Mouse (Mus musculus) heart, postnatal 0 days (tissue): ENCODE results near the gene Chd9. TPM values are rescaled to one million over a fixed set of nuclear protein-coding genes. Genes with fewer than 3 reads are reported as not detected.
"Not testable (repeated sequence)": the region's sequence is repeated elsewhere in the genome, so short reads cannot be mapped to it uniquely, and the experiment has no call there.

Experiments used
- ATAC-seq: fragments of 200-750 bp; cut with Nextera tagmentation; 2 replicates; pipeline ENCODE4 v1.8.0; 2017; ENCODE audit warnings: low read depth, moderate number of reproducible peaks, moderate library complexity; ENCODE audit not compliant: insufficient read depth
- DNase-seq: peaks from one replicate; pipeline ENCODE4 v3.0.0-alpha.2; 2016; ENCODE audit warnings: low spot score
- H3K27ac ChIP-seq: fragments of 300-500 bp; sonication (generic); 2 replicates; pipeline ENCODE4 v1.5.1; 2014; ENCODE audit warnings: low read depth, mild to moderate bottlenecking
- H3K27me3 ChIP-seq: fragments of 300-500 bp; sonication (generic); 2 replicates; pipeline ENCODE4 v1.6.1; 2014; ENCODE audit warnings: low read length, mixed read lengths; ENCODE audit not compliant: control insufficient read depth, insufficient read depth
- H3K36me3 ChIP-seq: fragments of 300-500 bp; sonication (generic); replicated peaks from 2 replicates; pipeline ENCODE4 v1.6.1; 2014; ENCODE audit warnings: low read length, mixed read lengths; ENCODE audit not compliant: control insufficient read depth, insufficient read depth
- H3K4me1 ChIP-seq: fragments of 300-500 bp; sonication (generic); 2 replicates; pipeline ENCODE4 v1.6.1; 2014; ENCODE audit warnings: antibody characterized with exemption; ENCODE audit not compliant: control insufficient read depth, insufficient read depth
- H3K4me2 ChIP-seq: fragments of 300-500 bp; sonication (generic); 2 replicates; pipeline ENCODE4 v1.6.1; 2014; ENCODE audit warnings: low read depth, mild to moderate bottlenecking, low read length, moderate library complexity
- H3K4me3 ChIP-seq: fragments of 300-500 bp; sonication (generic); 2 replicates; pipeline ENCODE4 v1.5.1; 2014; ENCODE audit warnings: low read depth, low read length
- H3K9ac ChIP-seq: fragments of 300-500 bp; sonication (generic); replicated peaks from 2 replicates; pipeline ENCODE4 v1.6.1; 2014; ENCODE audit warnings: low read depth, low read length, mixed read lengths
- H3K9me3 ChIP-seq: fragments of 300-500 bp; sonication (generic); replicated peaks from 2 replicates; pipeline ENCODE4 v1.6.1; 2016; ENCODE audit warnings: low read length; ENCODE audit not compliant: control insufficient read depth
- CTCF ChIP-seq: IDR thresholded peaks from 2 replicates; pipeline ENCODE4 v1.5.1; 2016; ENCODE audit warnings: antibody characterized with exemption, control low read depth, low read depth
- EP300 ChIP-seq: IDR thresholded peaks from 2 replicates; pipeline ENCODE4 v1.6.1; 2016; ENCODE audit warnings: antibody characterized with exemption, low read depth
- WGBS: fragments of 180-500 bp; shearing (Covaris S2); extraction: QIAGEN DNeasy Blood & Tissue Kit; methylation state at CpG from one replicate; pipeline ENCODE4 v1.1.7; 2014; 5-methylcytosine and 5-hydroxymethylcytosine counted together
- polyA plus RNA-seq: library from polyadenylated mRNA; unstranded; fragments of >200 nt; fragmentation: Nextera tagmentation; extraction: Ambion mirVana; gene quantifications from 2 replicates; pipeline ENCODE4 v1.2.1, GENCODE M21; 2015
- total RNA-seq: library from RNA; depleted of rRNA; stranded (reverse); fragments of >200 nt; gene quantifications from 2 replicates; pipeline ENCODE4 v1.2.3, GENCODE M21; 2014; ENCODE audit warnings: low replicate concordance

Gene Chd9
- total and polyA plus RNA-seq, 2 experiments from 2014 or later: 38.9 to 44.1 TPM

DNA sequence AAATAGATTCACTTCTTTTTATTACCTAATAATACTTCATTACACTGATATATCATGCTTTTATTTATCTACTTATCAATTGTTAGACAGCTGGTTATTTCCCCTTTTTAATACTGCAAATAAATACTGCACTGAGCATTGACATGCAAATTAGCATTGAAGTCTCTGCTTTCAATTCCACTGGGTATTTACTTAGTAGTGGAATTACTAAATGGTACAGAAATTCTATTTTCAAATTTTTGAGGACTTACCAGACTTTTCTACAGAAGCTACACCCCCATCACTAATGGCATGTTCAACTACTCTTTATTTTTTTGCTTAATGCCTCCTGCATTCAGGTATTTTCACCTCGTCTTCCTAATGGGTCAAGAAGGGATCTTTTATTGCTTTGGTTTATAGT lies 100.3 kb downstream of the Chd9 start:
- Histone ChIP-seq H3K4me2 (no peak overlapping the region), H3K27ac (no peak overlapping the region), H3K9me3 (no peaks in the 10 kb centered on the region), H3K27me3 (no peaks in the 10 kb centered on the region), H3K9ac (no peak overlapping the region), H3K36me3 (peaks cover 3% of the 10 kb centered on the region), H3K4me3 (no peak overlapping the region), H3K4me1 (no peaks in the 10 kb centered on the region)
- 92% methylated on average over 1 of the region's 1 CpGs for WGBS
- ATAC-seq (no peak), DNase-seq (no peak)
- no peak for TF ChIP-seq CTCF
- TF ChIP-seq EP300: no peak

DNA sequence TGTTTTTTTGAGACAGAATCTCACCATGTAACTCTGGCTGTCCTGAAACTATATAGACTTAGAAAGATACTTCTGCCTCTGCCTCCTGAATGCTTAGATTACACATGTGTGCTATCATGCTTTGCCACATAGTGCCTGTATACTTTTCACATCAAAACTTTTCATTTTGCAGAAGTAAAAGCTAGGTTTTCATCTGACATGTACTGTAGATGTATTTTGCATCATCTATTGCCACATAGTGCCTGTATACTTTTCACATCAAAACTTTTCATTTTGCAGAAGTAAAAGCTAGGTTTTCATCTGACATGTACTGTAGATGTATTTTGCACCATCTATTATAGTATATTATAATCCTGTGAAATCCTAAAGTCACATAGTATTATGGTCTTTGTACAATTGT lies 102.0 kb downstream of the Chd9 start:
- peaks cover 11% of the 10 kb centered on the region for H3K36me3 ChIP-seq
- H3K27ac ChIP-seq, H3K9me3 ChIP-seq, H3K4me2 ChIP-seq, H3K4me1 ChIP-seq, H3K9ac ChIP-seq, H3K27me3 ChIP-seq, DNase-seq, ATAC-seq, H3K4me3 ChIP-seq: not testable (repeated sequence)

DNA sequence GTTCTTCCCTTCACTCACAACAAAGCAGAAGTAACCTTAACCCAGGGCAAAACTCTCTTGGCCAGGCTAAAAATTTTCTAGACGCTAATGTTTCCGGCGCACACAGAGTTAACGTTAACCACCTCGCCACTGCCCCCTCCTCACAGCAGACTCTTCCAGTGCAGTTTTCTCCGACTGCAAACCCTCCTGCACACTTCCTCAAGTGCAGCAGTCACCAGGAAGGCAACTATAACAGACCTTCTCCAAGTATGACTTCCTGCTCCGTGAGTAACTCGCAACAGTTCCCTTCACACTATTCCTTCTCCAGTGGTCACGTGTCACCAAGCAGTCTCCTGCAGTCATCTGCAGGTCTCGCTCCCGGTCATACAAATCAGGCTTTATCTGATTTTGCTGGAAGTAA lies 104.8 kb downstream of the Chd9 start:
- no peaks in the 10 kb centered on the region for H3K4me1 ChIP-seq
- H3K4me2 ChIP-seq: no peak overlapping the region
- no peaks in the 10 kb centered on the region for H3K27me3 ChIP-seq
- TF ChIP-seq EP300 (no peak), CTCF (no peak)
- no peak overlapping the region for H3K4me3 ChIP-seq
- peaks cover 15% of the 10 kb centered on the region for H3K36me3 ChIP-seq
- no peak overlapping the region for H3K27ac ChIP-seq
- 59% methylated on average over 11 of the region's 11 CpGs for WGBS
- no peak for ATAC-seq
- no peaks in the 10 kb centered on the region for H3K9me3 ChIP-seq
- H3K9ac ChIP-seq: no peak overlapping the region
- DNase-seq: no peak

DNA sequence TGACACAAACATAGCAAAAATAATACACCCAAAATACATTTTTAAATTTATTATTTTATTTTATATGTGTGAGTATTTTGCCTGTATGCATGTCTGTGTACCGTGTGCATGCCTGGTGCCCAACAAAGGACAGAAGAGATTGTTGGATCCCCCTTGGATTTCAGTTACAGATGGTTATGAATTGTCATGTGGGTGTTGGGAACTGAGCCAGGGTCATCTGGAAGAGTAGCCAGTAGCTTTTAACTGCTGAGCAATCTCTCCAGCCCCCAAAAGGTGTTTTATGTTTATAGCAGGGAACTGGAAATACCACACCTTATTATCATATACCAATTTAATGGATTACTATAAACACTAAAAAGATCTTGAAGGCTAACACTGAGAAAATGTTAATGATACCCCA lies 106.6 kb downstream of the Chd9 start:
- WGBS: 94% methylated on average over 1 of the region's 1 CpGs
- Histone ChIP-seq H3K9ac (no peak overlapping the region), H3K36me3 (peaks cover 15% of the 10 kb centered on the region), H3K27me3 (no peaks in the 10 kb centered on the region), H3K27ac (no peak overlapping the region), H3K4me3 (no peak overlapping the region), H3K4me1 (no peaks in the 10 kb centered on the region), H3K4me2 (no peak overlapping the region), H3K9me3 (no peaks in the 10 kb centered on the region)
- DNase-seq (no peak), ATAC-seq (no peak)
- no peak for TF ChIP-seq EP300
- TF ChIP-seq CTCF: no peak

DNA sequence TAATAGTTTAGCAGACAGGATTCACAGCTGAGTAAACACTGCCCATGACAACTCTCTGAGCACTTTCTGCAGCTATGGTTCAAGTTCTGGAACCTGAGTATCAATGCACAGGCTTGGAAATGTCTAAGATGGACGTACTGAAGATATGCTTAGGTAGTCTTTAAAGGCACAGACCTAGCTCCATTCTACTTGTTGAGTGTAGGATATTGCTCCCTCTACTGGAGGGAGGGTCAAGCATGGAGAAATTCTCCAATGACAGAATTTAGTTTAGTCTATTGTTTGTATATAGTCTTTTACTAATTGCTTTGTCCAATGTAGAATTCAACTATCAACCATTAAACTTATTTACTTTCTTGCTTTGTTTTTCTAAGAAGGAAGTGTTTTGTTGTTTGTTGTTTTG lies 108.7 kb downstream of the Chd9 start:
- no peak overlapping the region for H3K27ac ChIP-seq
- no peaks in the 10 kb centered on the region for H3K27me3 ChIP-seq
- TF ChIP-seq CTCF: peak; percentile 65
- no peak for TF ChIP-seq EP300
- no peak overlapping the region for H3K4me3 ChIP-seq
- ATAC-seq (no peak), DNase-seq (peak; percentile 27)
- WGBS: 20% methylated on average over 1 of the region's 1 CpGs
- H3K4me2 ChIP-seq: no peak overlapping the region
- H3K9ac ChIP-seq: no peak overlapping the region
- H3K36me3 ChIP-seq: peaks cover 15% of the 10 kb centered on the region
- H3K4me1 ChIP-seq: no peaks in the 10 kb centered on the region
- no peaks in the 10 kb centered on the region for H3K9me3 ChIP-seq

DNA sequence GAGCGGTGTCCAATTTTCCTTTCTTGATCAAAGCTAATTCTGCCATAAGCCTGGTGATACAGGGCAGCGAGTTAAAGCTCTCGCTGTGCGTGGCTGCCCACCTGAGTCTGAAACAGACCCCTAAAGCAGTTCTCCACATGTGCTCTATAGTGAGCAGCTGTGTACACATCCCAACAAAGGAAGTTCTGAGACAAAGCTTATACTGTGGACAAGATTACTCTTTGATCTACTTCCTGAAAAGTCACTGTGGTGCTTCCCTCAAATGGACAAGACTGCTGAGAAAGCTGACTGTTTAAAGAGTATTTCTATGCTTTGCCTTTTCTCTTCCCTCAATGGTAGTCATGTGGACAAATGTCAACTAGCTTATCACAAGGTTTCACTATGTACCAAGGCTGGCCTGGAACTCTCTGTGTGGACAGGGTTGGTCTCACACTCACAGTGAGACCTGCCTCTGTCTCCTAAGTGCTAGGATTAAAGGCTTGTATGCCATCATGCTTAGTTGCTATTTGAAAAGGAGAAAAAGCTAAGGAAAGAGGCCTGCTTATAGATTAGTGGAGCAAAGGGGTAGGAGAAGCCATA lies 110.3 kb downstream of the Chd9 start:
- no peak for TF ChIP-seq EP300
- TF ChIP-seq CTCF: no peak
- H3K9ac ChIP-seq: no peak overlapping the region
- H3K27ac ChIP-seq: no peak overlapping the region
- H3K9me3 ChIP-seq: no peaks in the 10 kb centered on the region
- no peaks in the 10 kb centered on the region for H3K27me3 ChIP-seq
- H3K4me2 ChIP-seq: no peak overlapping the region
- no peak for DNase-seq
- H3K4me1 ChIP-seq: no peaks in the 10 kb centered on the region
- H3K36me3 ChIP-seq: peaks cover 11% of the 10 kb centered on the region
- 81% methylated on average over 4 of the region's 4 CpGs for WGBS
- H3K4me3 ChIP-seq: no peak overlapping the region
- no peak for ATAC-seq
